Mouse (Mus musculus): ENCODE measurements around the gene A630095N17Rik. TPM values are rescaled to one million over a fixed set of nuclear protein-coding genes. Genes with fewer than 3 reads are reported as not detected.

The A630095N17Rik gene
- polyA plus RNA-seq, 1 experiment = not detected

- TF ChIP-seq POLR2A (IDR thresholded peaks at IDR 0.05; ENCODE audit: borderline replicate concordance, insufficient read depth, low read length) (no peak), CTCF (IDR thresholded peaks at IDR 0.05; ENCODE audit: borderline replicate concordance, insufficient read depth, low read depth, low read length) (no peak)
- 71% methylated on average over 2 of the region's 2 CpGs for WGBS
Observed at GRCm38 (mm10) chr1:75226138-75226537, 5.8 kb downstream of the A630095N17Rik start.

GRCm38 (mm10) chr1:75225473-75225872 is 6.4 kb downstream of the A630095N17Rik start:
- WGBS = 67% methylated on average over 3 of the region's 3 CpGs
- no peak for DNase-seq
- H3K4me3 ChIP-seq (replicated peaks; ENCODE audit: insufficient read depth, low read depth, low read length) = no peak overlapping the region
- no peaks in the 10 kb centered on the region for H3K4me1 ChIP-seq (ENCODE audit: control insufficient read depth, insufficient read depth, low read length)
- no peak overlapping the region for H3K27ac ChIP-seq (ENCODE audit: insufficient read depth, low read length)
- TF ChIP-seq CTCF (IDR thresholded peaks at IDR 0.05; ENCODE audit: borderline replicate concordance, insufficient read depth, low read depth, low read length) (no peak), POLR2A (IDR thresholded peaks at IDR 0.05; ENCODE audit: borderline replicate concordance, insufficient read depth, low read length) (no peak)
- no peaks in the 10 kb centered on the region for H3K27me3 ChIP-seq (ENCODE audit: control insufficient read depth, insufficient read depth, low read length)

More at GRCm38 (mm10) chr1:75226138-75226537, 5.8 kb downstream of the A630095N17Rik start:
- Histone ChIP-seq H3K4me1 (ENCODE audit: control insufficient read depth, insufficient read depth, low read length) (no peaks in the 10 kb centered on the region), H3K27me3 (ENCODE audit: control insufficient read depth, insufficient read depth, low read length) (no peaks in the 10 kb centered on the region), H3K27ac (ENCODE audit: insufficient read depth, low read length) (no peak overlapping the region), H3K4me3 (replicated peaks; ENCODE audit: insufficient read depth, low read depth, low read length) (no peak overlapping the region)
- DNase-seq = no peak

- H3K4me1 ChIP-seq (ENCODE audit: control insufficient read depth, insufficient read depth, low read length) = no peaks in the 10 kb centered on the region
- TF ChIP-seq CTCF (IDR thresholded peaks at IDR 0.05; ENCODE audit: borderline replicate concordance, insufficient read depth, low read depth, low read length) = no peak
- no peak overlapping the region for H3K27ac ChIP-seq (ENCODE audit: insufficient read depth, low read length)
- no peak overlapping the region for H3K4me3 ChIP-seq (replicated peaks; ENCODE audit: insufficient read depth, low read depth, low read length)
- 75% methylated on average over 6 of the region's 6 CpGs for WGBS
- no peaks in the 10 kb centered on the region for H3K27me3 ChIP-seq (ENCODE audit: control insufficient read depth, insufficient read depth, low read length)
- DNase-seq = no peak
Observed at GRCm38 (mm10) chr1:75223532-75223931, 8.4 kb downstream of the A630095N17Rik start.

- 82% methylated on average over 6 of the region's 6 CpGs for WGBS
- no peaks in the 10 kb centered on the region for H3K27me3 ChIP-seq (ENCODE audit: control insufficient read depth, insufficient read depth, low read length)
- DNase-seq = no peak
- no peak for TF ChIP-seq CTCF (IDR thresholded peaks at IDR 0.05; ENCODE audit: borderline replicate concordance, insufficient read depth, low read depth, low read length)
- TF ChIP-seq POLR2A (IDR thresholded peaks at IDR 0.05; ENCODE audit: borderline replicate concordance, insufficient read depth, low read length) = no peak
- no peak overlapping the region for H3K4me3 ChIP-seq (replicated peaks; ENCODE audit: insufficient read depth, low read depth, low read length)
- H3K27ac ChIP-seq (ENCODE audit: insufficient read depth, low read length) = no peak overlapping the region
- H3K4me1 ChIP-seq (ENCODE audit: control insufficient read depth, insufficient read depth, low read length) = no peaks in the 10 kb centered on the region
Observed at GRCm38 (mm10) chr1:75222926-75223325, 9.0 kb downstream of the A630095N17Rik start.

GRCm38 (mm10) chr1:75221538-75221937 is 10.4 kb downstream of the A630095N17Rik start:
- peaks cover 2% of the 10 kb centered on the region; the same call in 1 of the 2 replicates for H3K4me1 ChIP-seq (ENCODE audit: control insufficient read depth, insufficient read depth, low read length)
- DNase-seq = no peak
- H3K27me3 ChIP-seq (ENCODE audit: control insufficient read depth, insufficient read depth, low read length) = no peaks in the 10 kb centered on the region
- 88% methylated on average over 3 of the region's 3 CpGs for WGBS
- no peak for TF ChIP-seq POLR2A (IDR thresholded peaks at IDR 0.05; ENCODE audit: borderline replicate concordance, insufficient read depth, low read length)
- TF ChIP-seq CTCF (IDR thresholded peaks at IDR 0.05; ENCODE audit: borderline replicate concordance, insufficient read depth, low read depth, low read length) = no peak
- H3K4me3 ChIP-seq (replicated peaks; ENCODE audit: insufficient read depth, low read depth, low read length) = no peak overlapping the region
- H3K27ac ChIP-seq (ENCODE audit: insufficient read depth, low read length) = no peak overlapping the region

GRCm38 (mm10) chr1:75219531-75219930 is 12.4 kb downstream of the A630095N17Rik start, which contains the start of gene Tuba4a:
TSS of gene Tuba4a (minus strand) at chr1:75219865.
- Histone ChIP-seq H3K4me3 (replicated peaks; ENCODE audit: insufficient read depth, low read depth, low read length) (peak within 1 kb of the TSS; percentile 69), H3K4me1 (ENCODE audit: control insufficient read depth, insufficient read depth, low read length) (peaks cover 11% of the 10 kb centered on the region), H3K27ac (ENCODE audit: insufficient read depth, low read length) (peak within 1 kb of the TSS; percentile 93), H3K27me3 (ENCODE audit: control insufficient read depth, insufficient read depth, low read length) (no peaks in the 10 kb centered on the region)
- DNase-seq = no peak
- TF ChIP-seq CTCF (IDR thresholded peaks at IDR 0.05; ENCODE audit: borderline replicate concordance, insufficient read depth, low read depth, low read length) (no peak), POLR2A (IDR thresholded peaks at IDR 0.05; ENCODE audit: borderline replicate concordance, insufficient read depth, low read length) (no peak)
- WGBS = under 1% methylated on average over 34 of the region's 34 CpGs

GRCm38 (mm10) chr1:75219078-75219477 is 12.8 kb downstream of the A630095N17Rik start:
- DNase-seq = peak; percentile 97 to 98
- WGBS = under 1% methylated on average over 24 of the region's 24 CpGs
- peak overlapping the region; percentile 69 for H3K4me3 ChIP-seq (replicated peaks; ENCODE audit: insufficient read depth, low read depth, low read length)
- peak; percentile 36; the same call in 1 of the 2 replicates for TF ChIP-seq CTCF (IDR thresholded peaks at IDR 0.05; ENCODE audit: borderline replicate concordance, insufficient read depth, low read depth, low read length)
- TF ChIP-seq POLR2A (IDR thresholded peaks at IDR 0.05; ENCODE audit: borderline replicate concordance, insufficient read depth, low read length) = peak; percentile 100
- H3K27ac ChIP-seq (ENCODE audit: insufficient read depth, low read length) = peak overlapping the region; percentile 93
- H3K27me3 ChIP-seq (ENCODE audit: control insufficient read depth, insufficient read depth, low read length) = no peaks in the 10 kb centered on the region
- H3K4me1 ChIP-seq (ENCODE audit: control insufficient read depth, insufficient read depth, low read length) = peaks cover 11% of the 10 kb centered on the region

GRCm38 (mm10) chr1:75218227-75219001 is 13.5 kb downstream of the A630095N17Rik start:
- Histone ChIP-seq H3K27me3 (ENCODE audit: control insufficient read depth, insufficient read depth, low read length) (no peaks in the 10 kb centered on the region), H3K27ac (ENCODE audit: insufficient read depth, low read length) (peak overlapping the region; percentile 93), H3K4me3 (replicated peaks; ENCODE audit: insufficient read depth, low read depth, low read length) (peak overlapping the region; percentile 69), H3K4me1 (ENCODE audit: control insufficient read depth, insufficient read depth, low read length) (peaks cover 15% of the 10 kb centered on the region)
- TF ChIP-seq POLR2A (IDR thresholded peaks at IDR 0.05; ENCODE audit: borderline replicate concordance, insufficient read depth, low read length) = no peak
- no peak for TF ChIP-seq CTCF (IDR thresholded peaks at IDR 0.05; ENCODE audit: borderline replicate concordance, insufficient read depth, low read depth, low read length)
- under 1% methylated on average over 38 of the region's 38 CpGs for WGBS
- DNase-seq = peak; percentile 93 to 97
